Mouse (Mus musculus) liver, postnatal 0 days (tissue): ENCODE results near the gene Cyp2d9.
"Not testable (repeated sequence)": the region's sequence is repeated elsewhere in the genome, so short reads cannot be mapped to it uniquely, and the experiment has no call there.

Experiments
- CTCF ChIP-seq: sonication (generic); IDR thresholded peaks from 2 replicates; pipeline ENCODE4 v1.5.1; 2016; ENCODE audit warnings: antibody characterized with exemption, low read depth
- EP300 ChIP-seq: IDR thresholded peaks from 2 replicates; pipeline ENCODE4 v1.6.1; 2016; ENCODE audit warnings: antibody characterized with exemption, low read depth, mild to moderate bottlenecking

DNA sequence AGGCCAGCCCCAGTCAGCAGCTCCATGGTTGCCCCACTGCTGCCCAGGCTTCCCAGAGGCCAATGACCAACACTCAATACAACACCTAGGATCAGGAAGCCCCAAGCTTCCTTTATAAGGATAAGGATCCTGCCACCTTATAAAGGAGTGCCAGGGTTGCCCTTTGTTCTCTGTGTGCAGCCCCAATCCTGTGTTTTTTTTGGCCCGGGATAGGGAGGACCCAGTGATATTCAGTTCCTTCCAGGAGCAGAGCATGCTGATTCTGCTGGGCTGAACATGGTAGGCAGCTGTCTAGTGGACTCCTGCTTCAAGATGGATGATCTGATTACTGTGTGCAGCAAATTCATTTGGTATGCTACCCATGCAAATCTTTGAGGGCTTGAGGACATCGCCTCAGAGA, 39.3 kb upstream of the Cyp2d9 start, which contains the start of gene Cyp2d11:
- not testable (repeated sequence) for TF ChIP-seq CTCF, EP300
